Mouse (Mus musculus) hindbrain, embryonic 15.5 days (tissue): ENCODE data around the gene Map2k6. TPM values are rescaled to one million over a fixed set of nuclear protein-coding genes. Genes with fewer than 3 reads are reported as not detected.
A peak's percentile ranks its signal among the peaks of the same experiment; 100 is the strongest.

Experiments
- ATAC-seq: fragments of 200-750 bp; cut with Nextera tagmentation; 2 replicates; pipeline ENCODE4 v1.8.0; 2017; ENCODE audit warnings: low read depth, moderate number of reproducible peaks, moderate TSS enrichment; ENCODE audit not compliant: low FRiP score
- H3K27ac ChIP-seq: fragments of 300-500 bp; sonication (generic); replicated peaks from 2 replicates; pipeline ENCODE4 v1.5.1; 2015; ENCODE audit warnings: mild to moderate bottlenecking, inconsistent platforms
- H3K27me3 ChIP-seq: fragments of 300-500 bp; sonication (generic); 2 replicates; pipeline ENCODE4 v1.6.1; 2015; ENCODE audit warnings: control low read depth, inconsistent platforms
- H3K36me3 ChIP-seq: fragments of 300-500 bp; sonication (generic); 2 replicates; pipeline ENCODE4 v1.6.1; 2015; ENCODE audit warnings: control low read depth, inconsistent platforms
- H3K4me1 ChIP-seq: fragments of 300-500 bp; sonication (generic); replicated peaks from 2 replicates; pipeline ENCODE4 v1.6.1; 2015; ENCODE audit warnings: control low read depth, inconsistent platforms
- H3K4me2 ChIP-seq: fragments of 300-500 bp; sonication (generic); 2 replicates; pipeline ENCODE4 v1.6.1; 2015; ENCODE audit warnings: moderate library complexity, mild to moderate bottlenecking, inconsistent platforms
- H3K4me3 ChIP-seq: fragments of 300-500 bp; sonication (generic); 2 replicates; pipeline ENCODE4 v1.5.1; 2015; ENCODE audit warnings: mild to moderate bottlenecking, inconsistent platforms
- H3K9ac ChIP-seq: fragments of 300-500 bp; sonication (generic); 2 replicates; pipeline ENCODE4 v1.6.1; 2015; ENCODE audit warnings: inconsistent platforms
- H3K9me3 ChIP-seq: fragments of 300-500 bp; sonication (generic); 2 replicates; pipeline ENCODE4 v1.6.1; 2016; ENCODE audit warnings: control low read depth, inconsistent platforms
- WGBS: fragments of 180-500 bp; shearing (Covaris S2); methylation state at CpG from one replicate; pipeline ENCODE4 v1.1.7; 2015; 5-methylcytosine and 5-hydroxymethylcytosine counted together
- polyA plus RNA-seq: library from polyadenylated mRNA; unstranded; fragments of >200 nt; fragmentation: Nextera tagmentation; extraction: Ambion mirVana; gene quantifications from 2 replicates; pipeline ENCODE4 v1.2.1, GENCODE M21; 2015

Map2k6 gene
- polyA plus RNA-seq, 1 experiment from 2014 or later, result 26.2 TPM

- H3K9me3 ChIP-seq, result no peaks in the 10 kb centered on the region
- H3K36me3 ChIP-seq, result no peaks in the 10 kb centered on the region
- H3K27me3 ChIP-seq, result no peaks in the 10 kb centered on the region
- peak overlapping the region; percentile 50 for H3K4me2 ChIP-seq
- H3K9ac ChIP-seq, result no peak overlapping the region
- H3K4me3 ChIP-seq, result peak overlapping the region; percentile 21
- ATAC-seq, result peak; percentile 84
- 0% methylated on average over 6 of the region's 6 CpGs for WGBS
- H3K27ac ChIP-seq, result peak overlapping the region; percentile 54
- peaks cover 35% of the 10 kb centered on the region for H3K4me1 ChIP-seq
These were observed 80.1 kb downstream of the Map2k6 start for GRCm38 (mm10) chr11:110478978-110479384.

GRCm38 (mm10) chr11:110481406-110481805 is 82.5 kb downstream of the Map2k6 start:
- Histone ChIP-seq H3K9ac (no peak overlapping the region), H3K36me3 (no peaks in the 10 kb centered on the region), H3K4me3 (no peak overlapping the region), H3K9me3 (no peaks in the 10 kb centered on the region), H3K4me2 (no peak overlapping the region), H3K27ac (no peak overlapping the region), H3K4me1 (peaks cover 35% of the 10 kb centered on the region), H3K27me3 (no peaks in the 10 kb centered on the region)
- 42% methylated on average over 2 of the region's 2 CpGs for WGBS
- no peak for ATAC-seq

- Histone ChIP-seq H3K27ac (no peak overlapping the region), H3K9me3 (no peaks in the 10 kb centered on the region), H3K27me3 (no peaks in the 10 kb centered on the region), H3K9ac (no peak overlapping the region), H3K36me3 (no peaks in the 10 kb centered on the region), H3K4me1 (peaks cover 30% of the 10 kb centered on the region), H3K4me2 (no peak overlapping the region), H3K4me3 (no peak overlapping the region)
- ATAC-seq, result no peak
- 92% methylated on average over 8 of the region's 8 CpGs for WGBS
These were observed 83.3 kb downstream of the Map2k6 start for GRCm38 (mm10) chr11:110482176-110482575.

GRCm38 (mm10) chr11:110482649-110483048 is 83.7 kb downstream of the Map2k6 start:
- Histone ChIP-seq H3K36me3 (no peaks in the 10 kb centered on the region), H3K27ac (no peak overlapping the region), H3K9ac (no peak overlapping the region), H3K27me3 (no peaks in the 10 kb centered on the region), H3K4me2 (no peak overlapping the region), H3K4me1 (peaks cover 25% of the 10 kb centered on the region), H3K4me3 (no peak overlapping the region), H3K9me3 (no peaks in the 10 kb centered on the region)
- WGBS, result 91% methylated on average over 4 of the region's 4 CpGs
- no peak for ATAC-seq

GRCm38 (mm10) chr11:110483165-110483564 is 84.2 kb downstream of the Map2k6 start:
- H3K36me3 ChIP-seq, result no peaks in the 10 kb centered on the region
- ATAC-seq, result no peak
- H3K9ac ChIP-seq, result no peak overlapping the region
- H3K9me3 ChIP-seq, result no peaks in the 10 kb centered on the region
- peaks cover 20% of the 10 kb centered on the region for H3K4me1 ChIP-seq
- H3K4me2 ChIP-seq, result no peak overlapping the region
- H3K27me3 ChIP-seq, result no peaks in the 10 kb centered on the region
- 36% methylated on average over 6 of the region's 6 CpGs for WGBS
- no peak overlapping the region for H3K4me3 ChIP-seq
- no peak overlapping the region for H3K27ac ChIP-seq

DNA sequence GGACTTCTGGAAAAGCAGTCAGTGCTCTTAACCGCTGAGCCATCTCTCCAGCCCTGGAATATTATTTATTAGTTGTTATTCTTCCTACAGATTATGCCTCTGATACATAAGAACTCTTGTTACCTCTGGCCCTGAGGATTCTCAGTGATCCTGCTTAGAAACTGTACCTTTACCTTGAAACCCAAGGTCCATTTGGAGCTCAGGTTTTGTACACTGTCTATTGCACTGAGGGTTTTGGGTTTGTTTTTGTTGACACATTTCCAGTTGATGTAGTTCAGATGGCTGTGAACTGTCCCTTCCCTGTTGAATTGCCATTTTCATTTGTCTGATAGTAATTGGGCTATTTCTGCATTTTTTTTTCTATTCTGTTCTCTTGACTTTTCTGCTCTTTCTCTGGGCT is 85.5 kb downstream of the Map2k6 start:
- Histone ChIP-seq H3K9ac (no peak overlapping the region), H3K4me3 (no peak overlapping the region), H3K4me2 (no peak overlapping the region), H3K27me3 (no peaks in the 10 kb centered on the region), H3K27ac (no peak overlapping the region), H3K9me3 (no peaks in the 10 kb centered on the region), H3K4me1 (peaks cover 10% of the 10 kb centered on the region), H3K36me3 (no peaks in the 10 kb centered on the region)
- WGBS, result 100% methylated on average over 1 of the region's 1 CpGs
- ATAC-seq, result no peak

DNA sequence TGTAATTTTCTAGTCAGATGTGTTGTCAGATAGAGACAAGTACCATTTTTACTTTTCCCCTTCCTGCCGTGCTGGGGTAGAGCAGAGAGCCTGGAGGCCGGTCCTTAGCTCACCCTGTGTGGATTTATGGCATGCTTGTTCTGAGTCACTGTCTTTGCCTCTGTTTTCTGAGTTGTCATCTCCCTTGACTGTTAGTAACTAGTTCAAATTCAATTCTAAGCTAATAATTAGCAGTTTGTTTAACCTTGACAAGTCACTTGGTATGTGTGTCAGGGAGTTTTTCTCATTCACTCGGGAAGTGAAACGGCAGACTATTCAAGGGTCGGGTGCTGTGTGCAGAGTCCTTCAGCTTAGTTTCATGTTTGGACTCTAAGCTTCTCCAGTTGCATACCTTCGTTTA is 86.2 kb downstream of the Map2k6 start:
- H3K4me3 ChIP-seq, result no peak overlapping the region
- ATAC-seq, result no peak
- H3K4me2 ChIP-seq, result no peak overlapping the region
- 91% methylated on average over 6 of the region's 6 CpGs for WGBS
- no peaks in the 10 kb centered on the region for H3K9me3 ChIP-seq
- peaks cover 3% of the 10 kb centered on the region for H3K4me1 ChIP-seq
- H3K9ac ChIP-seq, result no peak overlapping the region
- H3K27me3 ChIP-seq, result no peaks in the 10 kb centered on the region
- H3K27ac ChIP-seq, result no peak overlapping the region
- H3K36me3 ChIP-seq, result no peaks in the 10 kb centered on the region

- H3K4me2 ChIP-seq, result no peak overlapping the region
- no peaks in the 10 kb centered on the region for H3K27me3 ChIP-seq
- H3K4me1 ChIP-seq, result no peaks in the 10 kb centered on the region
- WGBS, result 97% methylated on average over 6 of the region's 6 CpGs
- H3K4me3 ChIP-seq, result no peak overlapping the region
- no peak overlapping the region for H3K27ac ChIP-seq
- H3K9ac ChIP-seq, result no peak overlapping the region
- peaks cover 4% of the 10 kb centered on the region; the same call in 1 of the 2 replicates for H3K36me3 ChIP-seq
- no peaks in the 10 kb centered on the region for H3K9me3 ChIP-seq
- ATAC-seq, result no peak
These were observed 88.9 kb downstream of the Map2k6 start for GRCm38 (mm10) chr11:110487796-110488195.

- Histone ChIP-seq H3K9me3 (no peaks in the 10 kb centered on the region), H3K27me3 (no peaks in the 10 kb centered on the region), H3K9ac (no peak overlapping the region), H3K27ac (no peak overlapping the region), H3K4me2 (no peak overlapping the region), H3K4me3 (no peak overlapping the region), H3K36me3 (peaks cover 9% of the 10 kb centered on the region), H3K4me1 (no peaks in the 10 kb centered on the region)
- WGBS, result 95% methylated on average over 7 of the region's 7 CpGs
- ATAC-seq, result no peak
These were observed 89.4 kb downstream of the Map2k6 start for GRCm38 (mm10) chr11:110488301-110488700.

DNA sequence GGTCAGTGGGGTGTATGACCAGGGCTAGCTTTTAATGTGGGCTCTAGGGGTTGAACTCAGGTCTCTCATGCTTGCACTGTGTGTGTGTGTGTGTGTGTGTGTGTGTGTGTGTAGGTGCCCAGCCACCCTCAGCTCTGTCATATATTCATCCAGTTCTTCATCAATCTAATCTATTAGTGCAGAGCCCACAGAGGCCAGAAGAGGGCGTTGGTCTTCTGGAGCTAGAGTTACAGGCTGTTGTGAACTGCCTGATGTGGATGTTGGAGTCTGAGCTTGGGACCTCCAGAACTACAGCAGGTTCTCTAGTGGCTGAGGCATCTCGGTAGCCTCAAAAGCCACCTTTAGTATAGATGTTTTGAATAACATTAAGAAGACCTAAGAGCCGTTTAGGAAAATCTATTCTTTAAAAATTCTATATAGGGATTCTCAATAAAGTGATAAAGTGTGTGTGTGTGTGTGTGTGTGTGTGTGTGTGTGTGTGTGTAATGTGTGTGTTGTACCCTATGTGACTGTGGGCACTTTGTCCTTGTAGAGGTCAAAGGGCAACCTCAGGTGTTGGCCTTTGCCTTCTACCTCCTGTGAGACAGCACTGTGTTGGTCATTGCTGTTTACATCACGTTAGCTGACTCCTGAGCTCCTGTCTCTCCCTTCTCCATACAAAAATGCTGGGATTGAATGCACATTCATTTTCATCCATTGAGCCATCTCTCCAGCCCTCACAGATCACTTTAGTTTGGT is 96.6 kb downstream of the Map2k6 start:
- H3K4me3 ChIP-seq, result no peak overlapping the region
- H3K4me2 ChIP-seq, result no peak overlapping the region
- H3K9me3 ChIP-seq, result no peaks in the 10 kb centered on the region
- 88% methylated on average over 4 of the region's 4 CpGs for WGBS
- peaks cover 29% of the 10 kb centered on the region for H3K36me3 ChIP-seq
- no peaks in the 10 kb centered on the region; the same call in 1 of the 2 replicates for H3K4me1 ChIP-seq
- H3K27me3 ChIP-seq, result no peaks in the 10 kb centered on the region
- H3K9ac ChIP-seq, result no peak overlapping the region
- ATAC-seq, result no peak
- no peak overlapping the region for H3K27ac ChIP-seq

DNA sequence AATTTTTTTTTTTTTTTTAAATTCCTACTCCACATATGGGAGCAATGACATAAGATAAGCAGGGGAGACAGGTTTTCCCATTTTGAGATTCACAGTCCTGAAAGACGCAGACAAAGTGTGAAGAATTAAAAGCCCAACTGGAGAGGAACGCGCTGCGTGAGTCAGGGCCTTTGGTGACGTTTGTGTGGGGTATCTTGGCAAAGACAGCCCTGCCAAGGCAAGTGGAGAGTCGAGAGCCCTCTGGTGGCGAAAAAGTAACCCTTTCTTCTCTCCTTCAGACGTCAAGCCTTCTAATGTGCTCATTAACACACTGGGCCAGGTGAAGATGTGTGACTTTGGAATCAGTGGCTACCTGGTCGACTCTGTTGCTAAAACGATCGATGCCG is 97.1 kb downstream of the Map2k6 start:
- WGBS, result 54% methylated on average over 12 of the region's 12 CpGs
- no peaks in the 10 kb centered on the region for H3K27me3 ChIP-seq
- H3K36me3 ChIP-seq, result peaks cover 32% of the 10 kb centered on the region
- H3K9ac ChIP-seq, result no peak overlapping the region
- H3K4me1 ChIP-seq, result no peaks in the 10 kb centered on the region; the same call in 1 of the 2 replicates
- H3K27ac ChIP-seq, result no peak overlapping the region
- H3K9me3 ChIP-seq, result no peaks in the 10 kb centered on the region
- no peak overlapping the region for H3K4me3 ChIP-seq
- H3K4me2 ChIP-seq, result no peak overlapping the region
- no peak for ATAC-seq

- no peak overlapping the region for H3K4me2 ChIP-seq
- H3K9me3 ChIP-seq, result no peaks in the 10 kb centered on the region
- H3K9ac ChIP-seq, result no peak overlapping the region
- no peaks in the 10 kb centered on the region; the same call in 1 of the 2 replicates for H3K4me1 ChIP-seq
- 49% methylated on average over 8 of the region's 8 CpGs for WGBS
- H3K27ac ChIP-seq, result no peak overlapping the region
- peaks cover 28% of the 10 kb centered on the region for H3K36me3 ChIP-seq
- no peak overlapping the region for H3K4me3 ChIP-seq
- ATAC-seq, result no peak
- H3K27me3 ChIP-seq, result no peaks in the 10 kb centered on the region
These were observed 98.8 kb downstream of the Map2k6 start for GRCm38 (mm10) chr11:110497743-110498142.
